Mouse (Mus musculus) neural tube, embryonic 15.5 days (tissue): ENCODE data around the gene Senp3. TPM values are rescaled to one million over a fixed set of nuclear protein-coding genes. Genes with fewer than 3 reads are reported as not detected.

Experiments used
- ATAC-seq: fragments of 200-750 bp; cut with Nextera tagmentation; 2 replicates; pipeline ENCODE4 v1.8.0; 2017; ENCODE audit warnings: mild to moderate bottlenecking, moderate TSS enrichment, moderate library complexity; ENCODE audit not compliant: low FRiP score
- H3K27ac ChIP-seq: fragments of 300-500 bp; sonication (generic); replicated peaks from 2 replicates; pipeline ENCODE4 v1.5.1; 2015; ENCODE audit warnings: mild to moderate bottlenecking, inconsistent platforms
- H3K27me3 ChIP-seq: fragments of 300-500 bp; sonication (generic); replicated peaks from 2 replicates; pipeline ENCODE4 v1.6.1; 2015; ENCODE audit warnings: inconsistent platforms
- H3K36me3 ChIP-seq: fragments of 300-500 bp; sonication (generic); 2 replicates; pipeline ENCODE4 v1.6.1; 2015; ENCODE audit warnings: inconsistent platforms
- H3K4me1 ChIP-seq: fragments of 300-500 bp; sonication (generic); 2 replicates; pipeline ENCODE4 v1.6.1; 2015; ENCODE audit warnings: inconsistent platforms
- H3K4me2 ChIP-seq: fragments of 300-500 bp; sonication (generic); 2 replicates; pipeline ENCODE4 v1.6.1; 2015; ENCODE audit warnings: inconsistent platforms, mild to moderate bottlenecking, moderate library complexity
- H3K4me3 ChIP-seq: fragments of 300-500 bp; sonication (generic); replicated peaks from 2 replicates; pipeline ENCODE4 v1.5.1; 2015; ENCODE audit warnings: mild to moderate bottlenecking, inconsistent platforms
- H3K9ac ChIP-seq: fragments of 300-500 bp; sonication (generic); replicated peaks from 2 replicates; pipeline ENCODE4 v1.6.1; 2015; ENCODE audit warnings: mild to moderate bottlenecking, inconsistent platforms
- H3K9me3 ChIP-seq: fragments of 300-500 bp; sonication (generic); replicated peaks from 2 replicates; pipeline ENCODE4 v1.6.1; 2016; ENCODE audit warnings: inconsistent platforms
- WGBS: fragments of 180-500 bp; shearing (Covaris S2); methylation state at CpG from one replicate; pipeline ENCODE4 v1.1.7; 2015; ENCODE audit warnings: mixed read lengths; 5-methylcytosine and 5-hydroxymethylcytosine counted together
- polyA plus RNA-seq: library from polyadenylated mRNA; unstranded; fragments of >200 nt; fragmentation: Nextera tagmentation; extraction: Ambion mirVana; gene quantifications from 2 replicates; pipeline ENCODE4 v1.2.1, GENCODE M21; 2015

Gene Senp3
- polyA plus RNA-seq, 1 experiment from 2014 or later: 109 TPM

DNA sequence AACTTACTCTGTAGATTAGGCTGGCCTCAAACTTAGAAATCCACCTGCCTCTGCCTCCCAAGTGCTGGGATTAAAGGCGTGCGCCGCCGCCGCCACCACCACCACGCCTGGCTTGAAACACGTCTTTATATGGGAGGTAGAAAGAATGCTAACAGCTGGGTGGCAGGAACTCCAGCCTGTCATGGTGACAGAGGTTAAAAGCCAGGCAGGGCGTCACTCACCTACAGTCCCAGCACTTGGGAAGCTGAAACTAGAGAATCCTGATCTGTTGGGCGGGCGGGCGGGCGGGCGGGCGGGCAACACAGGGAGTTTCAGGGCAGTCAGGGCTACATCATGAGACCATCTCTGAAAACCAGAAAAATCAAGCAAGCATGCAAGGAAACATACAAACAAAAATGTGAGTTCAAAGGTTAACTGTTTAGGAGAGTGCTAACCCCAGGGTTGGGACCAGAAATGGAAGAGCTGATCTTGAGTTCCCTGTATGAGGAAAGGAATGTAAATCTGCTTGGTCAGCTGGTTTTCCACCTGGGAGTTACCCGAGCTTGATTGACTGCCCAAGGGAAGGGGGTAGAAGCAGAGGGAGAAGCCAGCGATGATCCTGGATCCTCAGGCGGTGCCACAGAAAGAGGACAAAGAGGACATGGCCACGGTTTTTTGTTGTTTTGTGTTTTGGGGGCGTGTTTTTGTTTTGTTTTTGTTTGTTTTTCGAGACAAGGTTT, 31.2 kb upstream of the Senp3 start:
- H3K4me3 ChIP-seq: no peak overlapping the region
- no peak overlapping the region for H3K9ac ChIP-seq
- ATAC-seq: no peak
- no peak overlapping the region for H3K4me2 ChIP-seq
- no peaks in the 10 kb centered on the region for H3K4me1 ChIP-seq
- H3K36me3 ChIP-seq: no peaks in the 10 kb centered on the region
- no peaks in the 10 kb centered on the region for H3K9me3 ChIP-seq
- no peak overlapping the region for H3K27ac ChIP-seq
- WGBS: 84% methylated on average over 20 of the region's 20 CpGs
- H3K27me3 ChIP-seq: no peaks in the 10 kb centered on the region

DNA sequence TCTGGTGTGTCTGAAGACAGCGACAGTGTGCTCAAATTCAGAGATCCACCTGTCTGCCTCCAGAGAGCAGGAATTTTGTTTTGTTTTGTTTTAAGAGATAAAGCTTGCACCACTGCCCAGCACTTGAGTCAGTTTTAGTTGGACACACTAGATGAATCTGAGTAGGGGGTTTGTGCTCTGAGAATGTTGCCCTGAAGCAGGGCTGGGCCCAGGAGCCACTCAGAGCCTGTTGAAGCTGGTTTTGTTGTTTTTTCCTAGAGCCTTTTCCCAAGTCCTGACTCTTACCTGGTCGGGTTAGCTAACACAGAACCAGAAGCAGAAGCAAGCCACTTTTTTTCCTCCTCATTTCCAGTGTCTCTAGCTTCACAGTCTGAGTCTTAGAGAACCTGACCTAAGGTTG, 29.2 kb upstream of the Senp3 start:
- H3K9ac ChIP-seq: no peak overlapping the region
- 86% methylated on average over 2 of the region's 2 CpGs for WGBS
- no peak for ATAC-seq

DNA sequence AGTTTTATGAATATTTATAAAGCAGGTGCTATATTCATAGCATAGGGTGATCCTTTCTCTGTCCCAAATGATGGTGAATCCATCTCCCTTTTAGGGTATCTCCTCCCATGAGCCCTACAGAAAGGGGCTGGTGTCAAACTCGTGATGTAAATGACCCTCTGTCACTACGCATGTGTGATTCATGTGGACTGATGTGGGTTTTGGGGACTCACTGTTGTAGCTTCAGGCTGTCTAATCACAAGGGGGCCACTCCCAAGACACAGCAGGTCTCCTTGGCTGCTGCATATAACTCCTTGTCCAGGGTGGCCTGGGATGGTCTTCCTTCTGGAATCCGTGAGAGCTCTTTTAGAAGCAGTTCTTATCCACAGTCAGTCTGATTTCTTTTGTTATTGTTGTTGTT, 28.6 kb upstream of the Senp3 start:
- Histone ChIP-seq H3K27ac (no peak overlapping the region), H3K9ac (no peak overlapping the region), H3K4me3 (no peak overlapping the region), H3K27me3 (no peaks in the 10 kb centered on the region), H3K36me3 (no peaks in the 10 kb centered on the region), H3K4me2 (no peak overlapping the region), H3K9me3 (no peaks in the 10 kb centered on the region), H3K4me1 (0 out of 2 replicates have a peak, but pooled peaks cover 3% of the 10 kb centered on the region)
- no peak for ATAC-seq
- 67% methylated on average over 3 of the region's 3 CpGs for WGBS

More for the DNA sequence above, 29.2 kb upstream of the Senp3 start:
- no peak overlapping the region for H3K4me2 ChIP-seq
- H3K27ac ChIP-seq: no peak overlapping the region
- H3K4me1 ChIP-seq: 0 out of 2 replicates have a peak, but pooled peaks cover 3% of the 10 kb centered on the region
- H3K27me3 ChIP-seq: no peaks in the 10 kb centered on the region
- H3K36me3 ChIP-seq: no peaks in the 10 kb centered on the region
- no peak overlapping the region for H3K4me3 ChIP-seq
- H3K9me3 ChIP-seq: no peaks in the 10 kb centered on the region

DNA sequence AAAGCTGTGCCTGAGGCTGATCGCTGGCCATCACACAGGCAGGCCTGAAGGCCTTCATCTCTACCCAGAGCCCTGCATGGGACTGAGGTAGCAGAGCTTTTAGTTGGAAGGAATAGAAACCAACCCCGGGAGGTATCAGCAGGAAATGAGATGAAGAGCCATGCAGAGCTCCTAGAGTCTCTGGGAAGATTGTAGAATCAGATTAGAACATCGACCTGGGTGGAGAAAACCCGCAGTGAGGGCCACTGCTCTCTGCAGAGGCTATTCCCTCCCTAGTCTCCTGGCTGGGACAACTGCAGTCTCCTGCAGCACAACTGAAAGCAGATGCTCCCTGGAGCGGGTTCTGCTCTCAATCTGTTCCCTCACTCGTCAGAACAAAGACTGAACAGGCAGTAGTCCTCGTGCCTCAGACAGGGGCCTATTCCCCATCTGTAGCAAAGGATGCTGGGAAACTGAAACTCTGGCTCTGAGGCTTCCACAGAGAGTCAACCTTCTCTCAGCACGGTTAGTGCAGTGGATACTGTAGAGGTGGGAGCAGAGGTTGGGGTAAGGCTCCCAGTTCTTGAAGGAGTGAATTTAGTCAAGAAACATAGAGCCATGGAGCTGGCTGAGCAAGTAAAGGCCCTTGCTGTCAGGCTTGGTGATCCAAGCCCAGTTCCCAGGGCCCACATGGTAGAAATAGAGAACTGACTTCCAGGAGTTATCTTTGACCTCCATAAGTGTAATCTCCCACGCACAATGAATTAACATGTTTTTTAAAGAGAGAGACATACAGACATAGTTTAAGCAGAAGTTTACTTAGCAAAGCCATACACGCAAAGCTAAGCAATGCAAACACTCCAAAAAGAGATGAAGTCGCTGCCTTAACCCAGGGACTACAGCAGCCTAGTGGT, 27.9 kb upstream of the Senp3 start:
- no peak overlapping the region for H3K27ac ChIP-seq
- no peak overlapping the region for H3K4me3 ChIP-seq
- H3K9me3 ChIP-seq: no peaks in the 10 kb centered on the region
- no peak for ATAC-seq
- H3K27me3 ChIP-seq: no peaks in the 10 kb centered on the region
- H3K4me2 ChIP-seq: no peak overlapping the region
- no peaks in the 10 kb centered on the region for H3K36me3 ChIP-seq
- H3K9ac ChIP-seq: no peak overlapping the region
- H3K4me1 ChIP-seq: 0 out of 2 replicates have a peak, but pooled peaks cover 3% of the 10 kb centered on the region
- WGBS: 57% methylated on average over 11 of the region's 11 CpGs

DNA sequence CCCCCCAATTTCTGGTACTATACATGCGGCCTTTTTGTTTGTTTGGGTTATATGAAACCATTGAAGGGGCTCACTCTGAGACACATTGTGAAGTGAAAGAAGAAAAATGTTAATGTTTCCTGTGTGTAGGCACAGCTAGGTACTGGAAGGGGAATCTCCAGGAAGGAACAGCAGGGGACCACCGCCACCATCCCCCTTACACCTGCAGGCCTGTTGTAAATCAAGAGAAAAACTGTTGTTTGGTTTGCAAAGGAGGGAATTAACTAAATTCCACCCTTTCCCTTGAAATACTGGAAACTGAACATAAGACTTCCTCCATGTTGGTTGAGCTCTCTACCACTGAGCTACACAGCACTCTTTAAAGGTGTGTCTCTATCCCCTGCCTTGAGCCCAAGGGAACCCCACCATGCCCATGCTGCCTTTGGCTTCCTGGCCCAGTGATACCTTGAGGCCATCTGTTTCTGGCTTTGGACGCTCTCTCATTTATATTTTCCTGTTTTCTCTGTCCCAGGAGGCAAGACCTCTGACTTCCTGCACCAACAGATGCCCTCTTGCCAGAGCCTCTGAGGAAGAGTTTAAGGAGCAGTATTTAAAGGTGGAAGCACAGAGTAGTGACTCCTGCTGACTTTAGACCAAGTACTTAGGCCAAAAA, 26.9 kb upstream of the Senp3 start:
- H3K27ac ChIP-seq: no peak overlapping the region
- H3K4me2 ChIP-seq: no peak overlapping the region
- WGBS: 80% methylated on average over 3 of the region's 3 CpGs
- H3K36me3 ChIP-seq: no peaks in the 10 kb centered on the region
- no peak overlapping the region for H3K4me3 ChIP-seq
- ATAC-seq: no peak
- H3K9me3 ChIP-seq: no peaks in the 10 kb centered on the region
- H3K27me3 ChIP-seq: no peaks in the 10 kb centered on the region
- 0 out of 2 replicates have a peak, but pooled peaks cover 3% of the 10 kb centered on the region for H3K4me1 ChIP-seq
- H3K9ac ChIP-seq: no peak overlapping the region

DNA sequence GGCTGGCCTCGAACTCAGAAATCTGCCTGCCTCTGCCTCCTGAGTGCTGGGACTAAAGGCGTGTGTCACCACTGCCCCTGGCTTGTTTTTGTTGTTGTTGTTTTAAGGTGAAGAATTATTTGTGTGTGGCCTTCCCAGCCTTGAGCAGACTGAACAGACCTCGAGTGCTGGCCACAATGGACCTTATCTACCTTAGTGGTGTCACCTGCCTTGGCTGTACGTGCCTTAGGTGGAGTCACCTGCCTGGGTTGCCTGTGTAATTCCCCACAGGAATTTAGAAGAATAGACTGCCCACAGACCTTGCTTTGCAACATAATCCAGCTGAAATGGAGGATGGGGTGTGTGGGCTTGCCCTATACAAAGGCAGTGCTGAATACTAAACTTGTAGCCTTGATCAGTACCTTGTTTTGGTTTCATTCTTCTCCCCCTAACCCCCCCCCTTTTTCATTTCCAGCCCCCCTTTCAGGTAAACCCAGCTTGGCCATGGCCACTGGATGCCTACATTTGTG, 26.0 kb upstream of the Senp3 start:
- H3K4me3 ChIP-seq: no peak overlapping the region
- no peaks in the 10 kb centered on the region for H3K9me3 ChIP-seq
- H3K9ac ChIP-seq: no peak overlapping the region
- H3K27me3 ChIP-seq: no peaks in the 10 kb centered on the region
- 87% methylated on average over 4 of the region's 4 CpGs for WGBS
- ATAC-seq: no peak
- H3K27ac ChIP-seq: no peak overlapping the region
- no peaks in the 10 kb centered on the region for H3K36me3 ChIP-seq
- no peak overlapping the region for H3K4me2 ChIP-seq
- H3K4me1 ChIP-seq: 0 out of 2 replicates have a peak, but pooled peaks cover 3% of the 10 kb centered on the region

DNA sequence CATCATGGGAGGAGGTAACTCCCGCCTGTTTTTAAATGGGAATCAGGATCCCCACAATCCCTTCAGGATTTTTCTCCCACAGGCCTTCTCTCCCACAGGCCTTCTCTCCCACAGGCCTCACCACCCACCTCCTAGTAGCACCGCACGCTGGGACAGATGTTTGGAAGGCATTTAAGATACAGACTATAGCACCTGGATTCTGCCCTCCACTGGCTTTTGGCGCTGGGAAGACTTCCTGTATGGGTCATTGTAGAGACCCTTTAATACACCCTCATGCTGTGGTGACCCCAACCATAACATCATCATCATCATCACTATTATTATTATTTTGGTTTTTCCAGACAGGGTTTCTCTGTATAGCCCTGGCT, 25.6 kb upstream of the Senp3 start:
- Histone ChIP-seq H3K27ac (no peak overlapping the region), H3K9ac (no peak overlapping the region), H3K4me2 (no peak overlapping the region), H3K4me3 (no peak overlapping the region), H3K27me3 (no peaks in the 10 kb centered on the region), H3K4me1 (0 out of 2 replicates have a peak, but pooled peaks cover 3% of the 10 kb centered on the region), H3K9me3 (no peaks in the 10 kb centered on the region), H3K36me3 (no peaks in the 10 kb centered on the region)
- ATAC-seq: no peak
- 88% methylated on average over 4 of the region's 4 CpGs for WGBS

DNA sequence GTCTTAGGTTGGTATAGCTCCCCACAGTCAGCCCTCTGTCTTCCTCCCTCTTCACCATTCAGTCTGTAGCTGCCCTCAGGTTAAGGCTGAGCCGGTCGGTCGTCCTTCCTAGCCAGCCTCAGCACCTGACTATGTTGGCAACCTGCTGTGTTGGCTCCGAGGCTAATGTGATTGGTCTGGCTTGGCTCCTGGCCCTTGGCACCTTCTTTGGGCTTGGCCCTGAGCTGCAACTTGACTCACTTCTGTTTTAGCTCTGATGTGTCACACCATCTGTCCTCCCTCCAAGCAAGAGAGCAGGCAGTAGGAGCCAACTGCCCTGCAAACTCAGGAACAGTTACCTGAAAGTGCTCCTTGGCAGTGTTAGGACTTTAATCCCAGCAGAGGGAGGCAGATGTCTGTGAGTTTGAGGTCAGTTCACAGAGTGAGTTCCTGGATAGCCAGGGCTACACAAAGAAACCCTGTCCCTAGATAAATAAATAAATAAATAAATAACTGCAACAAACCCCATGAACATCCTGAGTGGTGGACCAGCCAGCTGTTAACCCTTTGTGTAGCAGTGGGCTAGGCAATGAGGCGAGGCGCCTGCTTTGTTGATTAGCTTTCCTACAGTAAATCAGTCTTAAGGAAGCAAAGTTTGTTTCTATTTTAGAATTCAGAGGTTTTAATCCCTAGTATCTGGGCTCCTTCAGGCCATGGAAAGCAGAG, 25.0 kb upstream of the Senp3 start:
- Histone ChIP-seq H3K4me2 (no peak overlapping the region), H3K27me3 (no peaks in the 10 kb centered on the region), H3K4me3 (no peak overlapping the region), H3K27ac (no peak overlapping the region), H3K9ac (no peak overlapping the region), H3K36me3 (no peaks in the 10 kb centered on the region), H3K4me1 (0 out of 2 replicates have a peak, but pooled peaks cover 3% of the 10 kb centered on the region), H3K9me3 (no peaks in the 10 kb centered on the region)
- no peak for ATAC-seq
- WGBS: 48% methylated on average over 6 of the region's 6 CpGs

DNA sequence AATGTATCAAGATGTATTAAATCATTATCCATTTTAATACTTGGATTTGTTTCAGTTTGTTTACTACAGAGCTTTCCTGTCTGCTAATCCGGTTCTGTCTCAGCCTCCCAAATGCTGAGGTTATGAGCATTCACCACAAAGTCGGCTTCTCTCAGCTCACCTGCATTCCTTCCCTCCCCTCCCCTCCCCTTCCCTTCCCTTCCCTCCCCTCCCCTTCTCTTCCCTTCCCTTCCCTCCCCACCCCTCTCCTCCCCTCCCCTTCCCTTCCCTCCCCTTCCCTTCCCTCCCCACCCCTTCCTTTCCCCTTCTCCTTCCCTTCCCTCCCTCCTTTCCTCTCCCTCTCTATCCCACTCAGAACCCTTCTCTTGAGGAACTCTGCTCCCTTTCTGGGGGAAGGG, 22.7 kb upstream of the Senp3 start:
- H3K9ac ChIP-seq: no peak overlapping the region
- no peak overlapping the region for H3K4me2 ChIP-seq
- WGBS: 55% methylated on average over 2 of the region's 2 CpGs
- H3K4me3 ChIP-seq: no peak overlapping the region
- no peaks in the 10 kb centered on the region for H3K27me3 ChIP-seq
- ATAC-seq: no peak
- H3K4me1 ChIP-seq: 0 out of 2 replicates have a peak, but pooled peaks cover 3% of the 10 kb centered on the region
- H3K36me3 ChIP-seq: no peaks in the 10 kb centered on the region
- H3K9me3 ChIP-seq: no peaks in the 10 kb centered on the region
- no peak overlapping the region for H3K27ac ChIP-seq

DNA sequence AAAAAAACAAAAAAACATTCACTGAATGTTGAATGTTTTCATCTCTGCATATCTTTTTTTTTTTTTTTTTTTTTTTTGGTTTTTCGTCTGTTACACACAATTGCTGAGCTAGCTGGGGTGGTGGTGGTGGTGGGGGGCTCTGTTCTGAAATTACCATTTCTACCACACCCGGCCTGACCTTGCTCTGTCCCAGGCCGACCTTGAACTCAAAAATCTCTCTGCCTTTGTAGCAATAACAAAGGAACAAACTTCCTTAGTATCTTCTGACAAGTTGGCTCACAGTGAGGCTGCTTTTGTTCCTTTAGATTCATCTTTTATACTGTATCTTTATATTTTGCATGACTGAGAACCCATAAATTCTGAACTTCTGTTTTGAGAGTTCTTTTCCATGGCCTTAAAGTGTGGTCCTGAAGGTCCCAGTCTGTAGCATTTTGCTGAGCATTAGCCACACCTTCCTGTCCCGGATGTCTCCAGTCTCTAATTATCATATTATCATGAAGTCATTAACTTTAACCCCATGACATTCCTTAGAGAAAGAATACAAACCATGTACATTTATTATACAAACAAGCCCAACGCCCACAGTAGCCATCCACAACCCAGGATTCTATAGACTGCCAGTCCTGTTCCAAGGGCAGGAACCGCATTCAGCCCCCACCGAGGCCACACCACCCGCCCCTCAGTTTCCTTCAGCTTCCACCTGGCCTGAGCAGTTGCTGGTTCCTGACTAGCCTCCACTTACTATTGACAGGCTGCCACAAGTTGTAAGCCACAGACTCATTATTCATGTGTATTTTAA, 22.1 kb upstream of the Senp3 start:
- Histone ChIP-seq H3K9ac (no peak overlapping the region), H3K27ac (no peak overlapping the region), H3K36me3 (no peaks in the 10 kb centered on the region), H3K4me1 (0 out of 2 replicates have a peak, but pooled peaks cover 3% of the 10 kb centered on the region), H3K4me3 (no peak overlapping the region), H3K9me3 (no peaks in the 10 kb centered on the region), H3K27me3 (no peaks in the 10 kb centered on the region), H3K4me2 (no peak overlapping the region)
- ATAC-seq: no peak
- 73% methylated on average over 8 of the region's 8 CpGs for WGBS
